Mouse (Mus musculus) midbrain, embryonic 15.5 days (tissue): Measurements from ENCODE around the gene Zfp524. TPM values are rescaled to one million over a fixed set of nuclear protein-coding genes. Genes with fewer than 3 reads are reported as not detected.
"Not testable (repeated sequence)": the region's sequence is repeated elsewhere in the genome, so short reads cannot be mapped to it uniquely, and the experiment has no call there.

Source experiments
- ATAC-seq: fragments of 200-750 bp; cut with Nextera tagmentation; replicated peaks from 2 replicates; pipeline ENCODE4 v1.8.0; 2017; ENCODE audit warnings: moderate TSS enrichment
- H3K27ac ChIP-seq: fragments of 300-500 bp; sonication (generic); 2 replicates; pipeline ENCODE4 v1.5.1; 2015; ENCODE audit warnings: mild to moderate bottlenecking, inconsistent platforms
- H3K27me3 ChIP-seq: fragments of 300-500 bp; sonication (generic); replicated peaks from 2 replicates; pipeline ENCODE4 v1.6.1; 2015; ENCODE audit warnings: inconsistent platforms
- H3K36me3 ChIP-seq: fragments of 300-500 bp; sonication (generic); replicated peaks from 2 replicates; pipeline ENCODE4 v1.6.1; 2015; ENCODE audit warnings: inconsistent platforms
- H3K4me1 ChIP-seq: fragments of 300-500 bp; sonication (generic); 2 replicates; pipeline ENCODE4 v1.6.1; 2015; ENCODE audit warnings: inconsistent platforms
- H3K4me2 ChIP-seq: fragments of 300-500 bp; sonication (generic); 2 replicates; pipeline ENCODE4 v1.6.1; 2015; ENCODE audit warnings: inconsistent platforms, mild to moderate bottlenecking, moderate library complexity
- H3K4me3 ChIP-seq: fragments of 300-500 bp; sonication (generic); 2 replicates; pipeline ENCODE4 v1.5.1; 2015; ENCODE audit warnings: mild to moderate bottlenecking, inconsistent platforms
- H3K9ac ChIP-seq: fragments of 300-500 bp; sonication (generic); 2 replicates; pipeline ENCODE4 v1.6.1; 2015; ENCODE audit warnings: mild to moderate bottlenecking, inconsistent platforms
- H3K9me3 ChIP-seq: fragments of 300-500 bp; sonication (generic); 2 replicates; pipeline ENCODE4 v1.6.1; 2016; ENCODE audit warnings: inconsistent platforms
- WGBS: fragments of 180-500 bp; shearing (Covaris S2); methylation state at CpG from one replicate; pipeline ENCODE4 v1.1.7; 2015; ENCODE audit warnings: mixed read lengths; 5-methylcytosine and 5-hydroxymethylcytosine counted together
- polyA plus RNA-seq: library from polyadenylated mRNA; unstranded; fragments of >200 nt; fragmentation: Nextera tagmentation; extraction: Ambion mirVana; gene quantifications from 2 replicates; pipeline ENCODE4 v1.2.1, GENCODE M21; 2015

Gene Zfp524
- polyA plus RNA-seq, 1 experiment from 2014 or later, result 7.1 TPM

- H3K36me3 ChIP-seq, H3K27me3 ChIP-seq, ATAC-seq, H3K9me3 ChIP-seq, H3K9ac ChIP-seq: not testable (repeated sequence)
- H3K27ac ChIP-seq, result peak overlapping the region; percentile 91
- H3K4me3 ChIP-seq, result peak overlapping the region; percentile 74
- WGBS, result 22% methylated on average over 8 of the region's 8 CpGs
- peak overlapping the region; percentile 74 for H3K4me2 ChIP-seq
- H3K4me1 ChIP-seq, result peaks cover 22% of the 10 kb centered on the region
Observed at GRCm38 (mm10) chr7:5019576-5019975, 5.4 kb downstream of the Zfp524 start.

- peak within 1 kb of the TSS; percentile 74 for H3K4me2 ChIP-seq
- no peaks in the 10 kb centered on the region for H3K36me3 ChIP-seq
- no peaks in the 10 kb centered on the region for H3K27me3 ChIP-seq
- H3K4me3 ChIP-seq, result peak within 1 kb of the TSS; percentile 74
- peak within 1 kb of the TSS; percentile 91 for H3K27ac ChIP-seq
- H3K9ac ChIP-seq, result peak within 1 kb of the TSS; percentile 81
- H3K4me1 ChIP-seq, result peaks cover 22% of the 10 kb centered on the region
- under 1% methylated on average over 48 of the region's 49 CpGs for WGBS
- no peaks in the 10 kb centered on the region for H3K9me3 ChIP-seq
- peak; percentile 89 for ATAC-seq
Observed at GRCm38 (mm10) chr7:5020000-5020681, 5.9 kb downstream of the Zfp524 start, which contains the start of the genes Zfp865 and Ccdc106. Gene Zfp865 (plus strand): TSS chr7:5020376. Gene Ccdc106 (plus strand): TSS chr7:5020553.

- H3K36me3 ChIP-seq, result no peaks in the 10 kb centered on the region
- H3K27ac ChIP-seq, result peak overlapping the region; percentile 91
- H3K4me1 ChIP-seq, result peaks cover 22% of the 10 kb centered on the region
- peak overlapping the region; percentile 74 for H3K4me2 ChIP-seq
- H3K9me3 ChIP-seq, result no peaks in the 10 kb centered on the region
- peak overlapping the region; percentile 74 for H3K4me3 ChIP-seq
- 1% methylated on average over 14 of the region's 15 CpGs for WGBS
- peak overlapping the region; percentile 81 for H3K9ac ChIP-seq
- no peaks in the 10 kb centered on the region for H3K27me3 ChIP-seq
- ATAC-seq, result peak; percentile 57
Observed at GRCm38 (mm10) chr7:5020685-5021084, 6.5 kb downstream of the Zfp524 start.

GRCm38 (mm10) chr7:5021197-5021596 is 7.0 kb downstream of the Zfp524 start:
- Histone ChIP-seq H3K4me2 (peak overlapping the region; percentile 74), H3K27me3 (no peaks in the 10 kb centered on the region), H3K27ac (peak overlapping the region; percentile 91), H3K4me1 (peaks cover 17% of the 10 kb centered on the region), H3K9me3 (no peaks in the 10 kb centered on the region), H3K9ac (peak overlapping the region; percentile 81), H3K36me3 (no peaks in the 10 kb centered on the region), H3K4me3 (peak overlapping the region; percentile 74)
- WGBS, result 48% methylated on average over 5 of the region's 5 CpGs
- no peak for ATAC-seq

GRCm38 (mm10) chr7:5029543-5029942 is 15.3 kb downstream of the Zfp524 start:
- no peak overlapping the region for H3K4me3 ChIP-seq
- no peak for ATAC-seq
- H3K9me3 ChIP-seq, result peaks cover 17% of the 10 kb centered on the region

GRCm38 (mm10) chr7:5029946-5030345 is 15.7 kb downstream of the Zfp524 start:
- Histone ChIP-seq H3K9me3 (peaks cover 17% of the 10 kb centered on the region), H3K4me1 (no peaks in the 10 kb centered on the region), H3K27ac (no peak overlapping the region), H3K4me3 (no peak overlapping the region), H3K27me3 (no peaks in the 10 kb centered on the region), H3K9ac (no peak overlapping the region), H3K4me2 (no peak overlapping the region), H3K36me3 (peaks cover 50% of the 10 kb centered on the region)
- 94% methylated on average over 21 of the region's 21 CpGs for WGBS
- ATAC-seq, result 0 out of 2 replicates have a peak, but pooled peaks have one; percentile 19

More at GRCm38 (mm10) chr7:5029543-5029942, 15.3 kb downstream of the Zfp524 start:
- Histone ChIP-seq H3K27ac (no peak overlapping the region), H3K4me2 (no peak overlapping the region), H3K36me3 (peaks cover 48% of the 10 kb centered on the region), H3K4me1 (no peaks in the 10 kb centered on the region), H3K27me3 (no peaks in the 10 kb centered on the region), H3K9ac (no peak overlapping the region)
- WGBS, result 96% methylated on average over 22 of the region's 22 CpGs

- whole genome bisulfite sequencing, result 86% methylated on average over 63 of the region's 63 CpGs
- H3K4me2 ChIP-seq, result no peak overlapping the region
Observed at GRCm38 (mm10) chr7:5030554-5031275, 16.5 kb downstream of the Zfp524 start.

GRCm38 (mm10) chr7:5031496-5031895 is 17.3 kb downstream of the Zfp524 start:
- H3K4me2 ChIP-seq, result no peak overlapping the region
- ATAC-seq, result no peak; the same call in 1 of the 2 replicates
- no peak overlapping the region for H3K9ac ChIP-seq
- no peak overlapping the region for H3K4me3 ChIP-seq
- H3K9me3 ChIP-seq, result peaks cover 17% of the 10 kb centered on the region
- peaks cover 62% of the 10 kb centered on the region for H3K36me3 ChIP-seq
- 84% methylated on average over 46 of the region's 46 CpGs for WGBS
- H3K4me1 ChIP-seq, result no peaks in the 10 kb centered on the region
- H3K27ac ChIP-seq, result no peak overlapping the region
- no peaks in the 10 kb centered on the region for H3K27me3 ChIP-seq

More at GRCm38 (mm10) chr7:5030554-5031275, 16.5 kb downstream of the Zfp524 start:
- Histone ChIP-seq H3K27me3 (no peaks in the 10 kb centered on the region), H3K27ac (no peak overlapping the region), H3K9ac (no peak overlapping the region), H3K36me3 (peaks cover 57% of the 10 kb centered on the region), H3K4me3 (no peak overlapping the region), H3K9me3 (peaks cover 17% of the 10 kb centered on the region), H3K4me1 (no peaks in the 10 kb centered on the region)
- ATAC-seq, result no peak

GRCm38 (mm10) chr7:5033818-5034217 is 19.6 kb downstream of the Zfp524 start, which contains the start of gene 4632433K11Rik:
Gene 4632433K11Rik (plus strand): TSS chr7:5034118.
- no peak within 1 kb of the TSS for H3K4me3 ChIP-seq
- no peak for ATAC-seq
- WGBS, result 92% methylated on average over 3 of the region's 3 CpGs
- peaks cover 62% of the 10 kb centered on the region for H3K36me3 ChIP-seq
- peaks cover 17% of the 10 kb centered on the region for H3K9me3 ChIP-seq
- H3K27me3 ChIP-seq, result no peaks in the 10 kb centered on the region
- no peak within 1 kb of the TSS for H3K27ac ChIP-seq
- H3K9ac ChIP-seq, result no peak within 1 kb of the TSS
- no peak within 1 kb of the TSS for H3K4me2 ChIP-seq
- peaks cover 11% of the 10 kb centered on the region for H3K4me1 ChIP-seq

- peaks cover 19% of the 10 kb centered on the region for H3K4me1 ChIP-seq
- no peak overlapping the region for H3K9ac ChIP-seq
- 97% methylated on average over 17 of the region's 17 CpGs for WGBS
- no peak overlapping the region for H3K27ac ChIP-seq
- no peak overlapping the region for H3K4me2 ChIP-seq
- no peak overlapping the region for H3K4me3 ChIP-seq
- peaks cover 43% of the 10 kb centered on the region for H3K36me3 ChIP-seq
- no peaks in the 10 kb centered on the region for H3K27me3 ChIP-seq
- ATAC-seq, result no peak
- peaks cover 9% of the 10 kb centered on the region for H3K9me3 ChIP-seq
Observed at GRCm38 (mm10) chr7:5035628-5036027, 21.4 kb downstream of the Zfp524 start.

- 95% methylated on average over 9 of the region's 9 CpGs for WGBS
- ATAC-seq, result no peak
Observed at GRCm38 (mm10) chr7:5036136-5036535, 21.9 kb downstream of the Zfp524 start.

GRCm38 (mm10) chr7:5037026-5037425 is 22.8 kb downstream of the Zfp524 start:
- ATAC-seq, result no peak
- Histone ChIP-seq H3K9ac (no peak overlapping the region), H3K4me2 (peak overlapping the region; percentile 58), H3K4me3 (no peak overlapping the region), H3K9me3 (no peaks in the 10 kb centered on the region), H3K27me3 (no peaks in the 10 kb centered on the region), H3K36me3 (peaks cover 30% of the 10 kb centered on the region), H3K4me1 (peaks cover 19% of the 10 kb centered on the region), H3K27ac (no peak overlapping the region)
- 95% methylated on average over 7 of the region's 7 CpGs for WGBS

More at GRCm38 (mm10) chr7:5036136-5036535, 21.9 kb downstream of the Zfp524 start:
- Histone ChIP-seq H3K4me3 (no peak overlapping the region), H3K36me3 (peaks cover 38% of the 10 kb centered on the region), H3K27me3 (no peaks in the 10 kb centered on the region), H3K4me1 (peaks cover 19% of the 10 kb centered on the region), H3K9me3 (peaks cover 4% of the 10 kb centered on the region; the same call in 1 of the 2 replicates), H3K9ac (no peak overlapping the region), H3K27ac (no peak overlapping the region), H3K4me2 (no peak overlapping the region)
